Mouse (Mus musculus) testis, adult 2 months (tissue): Measurements from ENCODE around the gene Inpp5f. TPM values are rescaled to one million over a fixed set of nuclear protein-coding genes. Genes with fewer than 3 reads are reported as not detected.

Experiments used
- H3K27ac ChIP-seq: fragments of 200-500 bp; 2 replicates; pipeline ENCODE4 v1.5.1; 2012; ENCODE audit warnings: low read depth, low read length; ENCODE audit not compliant: control insufficient read depth, insufficient read depth
- H3K27me3 ChIP-seq: fragments of 200-500 bp; 2 replicates; pipeline ENCODE4 v1.6.1; 2012; ENCODE audit warnings: mild to moderate bottlenecking, low read length, moderate library complexity; ENCODE audit not compliant: control insufficient read depth, insufficient read depth
- H3K36me3 ChIP-seq: fragments of 200-500 bp; 2 replicates; pipeline ENCODE4 v1.6.1; 2012; ENCODE audit warnings: mild to moderate bottlenecking, low read length; ENCODE audit not compliant: control insufficient read depth, insufficient read depth
- H3K4me1 ChIP-seq: fragments of 200-500 bp; 2 replicates; pipeline ENCODE4 v1.6.1; 2012; ENCODE audit warnings: low read length; ENCODE audit not compliant: control insufficient read depth, insufficient read depth
- H3K4me3 ChIP-seq: fragments of 200-500 bp; 2 replicates; pipeline ENCODE4 v1.5.1; 2012; ENCODE audit warnings: low read depth, mild to moderate bottlenecking, low read length, moderate library complexity, mixed read lengths; ENCODE audit not compliant: control insufficient read depth
- CTCF ChIP-seq: fragments of 200-500 bp; IDR thresholded peaks from 2 replicates; pipeline ENCODE4 v1.5.1; 2012; ENCODE audit warnings: low read depth, mild to moderate bottlenecking, inconsistent platforms, low read length, moderate library complexity; ENCODE audit not compliant: control insufficient read depth, insufficient read depth, insufficient replicate concordance
- POLR2A ChIP-seq: fragments of 200-500 bp; IDR thresholded peaks from 2 replicates; pipeline ENCODE4 v1.6.1; 2012; ENCODE audit warnings: low read depth, mild to moderate bottlenecking, inconsistent platforms, low read length, moderate library complexity; ENCODE audit not compliant: control insufficient read depth
- polyA plus RNA-seq: library from polyadenylated mRNA; depleted of rRNA; stranded (reverse); fragments of >200 nt; gene quantifications from 2 replicates; pipeline ENCODE4 v1.2.3, GENCODE M21; 2012

Inpp5f gene
- polyA plus RNA-seq, 1 experiment: 1.5 TPM

DNA sequence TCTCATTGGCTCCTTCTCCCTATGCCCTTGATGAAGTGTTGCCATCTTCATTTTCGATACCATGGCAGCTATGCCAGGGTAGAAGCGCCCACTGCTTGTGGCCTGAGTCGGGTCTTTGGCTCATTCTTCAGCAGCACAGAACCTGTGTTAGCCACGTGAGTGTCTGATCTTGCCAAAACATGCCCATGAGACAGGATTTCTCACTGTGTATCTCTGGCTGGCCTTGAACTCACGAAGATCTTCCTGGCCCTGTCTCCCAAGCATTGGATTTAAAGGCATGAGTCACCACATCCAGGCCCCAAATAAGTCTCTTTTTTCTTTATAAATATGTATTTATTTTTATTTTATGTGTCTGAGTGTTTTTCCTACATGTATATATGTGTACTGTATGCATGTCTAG, 35.9 kb upstream of the Inpp5f start:
- H3K4me3 ChIP-seq: no peak overlapping the region
- no peak overlapping the region for H3K27ac ChIP-seq
- no peaks in the 10 kb centered on the region for H3K36me3 ChIP-seq
- H3K27me3 ChIP-seq: no peaks in the 10 kb centered on the region
- TF ChIP-seq POLR2A (no peak), CTCF (no peak)
- no peaks in the 10 kb centered on the region for H3K4me1 ChIP-seq

DNA sequence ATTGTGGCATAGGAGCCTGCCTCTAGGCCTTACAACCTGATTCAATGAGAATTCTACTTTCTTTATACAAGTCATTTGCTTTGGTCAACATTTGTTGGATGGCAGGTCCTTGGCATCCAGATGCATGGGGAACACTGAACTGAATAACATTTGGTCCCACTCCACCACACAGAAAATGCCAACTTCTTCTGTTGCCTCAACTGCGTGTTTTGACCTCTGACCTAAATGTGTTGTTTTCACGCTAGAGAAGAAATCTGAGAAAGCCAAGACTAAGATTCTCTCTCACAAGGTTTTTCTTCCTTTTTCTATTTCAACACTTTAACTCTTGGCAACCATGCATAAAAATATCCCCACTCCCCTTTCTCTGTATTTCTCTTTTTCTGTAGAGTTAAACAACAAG, 35.3 kb upstream of the Inpp5f start:
- Histone ChIP-seq H3K4me3 (no peak overlapping the region), H3K27ac (no peak overlapping the region), H3K27me3 (no peaks in the 10 kb centered on the region), H3K36me3 (no peaks in the 10 kb centered on the region), H3K4me1 (no peaks in the 10 kb centered on the region)
- no peak for TF ChIP-seq CTCF
- no peak for TF ChIP-seq POLR2A

DNA sequence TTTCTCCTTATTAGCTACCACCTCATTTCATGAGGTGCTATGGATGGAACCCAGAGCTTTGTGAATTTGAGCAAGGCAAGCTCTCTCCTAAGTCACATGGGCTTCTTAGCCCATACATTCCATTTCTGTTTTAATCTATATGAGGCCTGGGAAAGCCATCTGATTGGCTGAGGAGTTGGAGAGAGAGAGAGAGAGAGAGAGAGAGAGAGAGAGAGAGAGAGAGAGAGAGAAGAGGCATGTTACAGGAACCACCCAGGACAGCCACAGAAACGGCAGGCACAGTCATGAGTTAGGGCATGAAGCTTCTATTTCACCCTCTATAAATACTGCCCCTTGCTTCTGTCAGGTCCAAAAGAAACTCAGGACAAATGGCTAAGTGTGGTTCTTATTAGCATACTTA, 33.5 kb upstream of the Inpp5f start:
- TF ChIP-seq POLR2A (no peak), CTCF (no peak)
- Histone ChIP-seq H3K27me3 (no peaks in the 10 kb centered on the region), H3K4me3 (no peak overlapping the region), H3K36me3 (no peaks in the 10 kb centered on the region), H3K27ac (no peak overlapping the region), H3K4me1 (peaks cover 2% of the 10 kb centered on the region)

DNA sequence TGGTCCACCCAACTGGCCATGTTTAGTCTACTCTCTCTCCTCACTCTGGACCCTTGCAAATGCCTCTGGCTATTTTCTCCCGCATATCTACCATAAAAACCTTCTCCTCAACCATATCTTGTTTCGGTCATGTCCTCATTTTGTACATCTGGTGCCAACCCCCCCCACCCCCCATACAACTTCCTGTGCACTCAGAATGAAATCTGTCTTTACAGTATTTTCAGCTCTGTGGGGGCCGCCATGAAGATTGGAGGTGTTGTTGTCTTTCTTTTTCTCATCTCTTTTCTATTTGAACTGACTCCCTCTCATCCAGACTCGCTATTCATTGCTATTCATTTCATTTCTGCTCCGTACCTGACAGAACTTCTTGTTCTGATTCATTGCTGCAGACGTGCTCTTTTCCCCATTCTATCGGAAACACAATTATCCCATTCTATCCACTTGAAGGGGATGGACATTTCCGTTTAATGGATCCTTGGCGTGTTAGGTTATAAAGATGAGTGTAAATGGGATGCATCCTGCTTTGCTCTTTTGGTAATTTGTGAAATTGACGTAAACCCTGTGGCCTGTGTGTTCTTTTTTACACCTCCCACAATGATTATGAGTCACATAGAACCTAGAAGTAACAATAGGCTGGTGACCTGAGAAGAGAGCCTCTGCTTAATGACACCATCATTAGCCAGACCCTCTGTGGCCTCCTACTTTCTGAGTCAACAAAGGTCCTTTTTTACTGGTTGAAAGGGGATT, 32.8 kb upstream of the Inpp5f start:
- H3K27ac ChIP-seq: no peak overlapping the region
- H3K4me3 ChIP-seq: no peak overlapping the region
- no peaks in the 10 kb centered on the region for H3K27me3 ChIP-seq
- no peaks in the 10 kb centered on the region for H3K36me3 ChIP-seq
- peaks cover 2% of the 10 kb centered on the region for H3K4me1 ChIP-seq
- TF ChIP-seq POLR2A (no peak), CTCF (no peak)

DNA sequence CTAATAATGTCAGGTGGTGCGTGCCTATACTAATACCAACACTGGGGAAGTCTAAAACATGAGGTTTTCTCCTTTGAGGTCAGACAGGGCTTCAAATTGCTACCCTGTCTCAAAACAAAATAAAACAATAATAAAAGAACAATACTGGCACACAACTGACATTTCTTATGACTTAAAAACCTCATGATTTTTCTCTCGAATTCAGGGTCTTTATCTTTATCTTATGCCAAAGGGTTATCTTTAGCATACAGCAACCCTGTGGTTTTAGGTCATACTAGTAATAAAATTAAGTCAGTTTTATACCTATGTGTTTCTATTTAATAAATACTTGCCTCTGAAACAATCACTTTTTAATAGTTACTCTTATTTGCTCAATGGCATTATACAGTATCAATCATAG, 31.7 kb upstream of the Inpp5f start:
- Histone ChIP-seq H3K4me3 (no peak overlapping the region), H3K36me3 (no peaks in the 10 kb centered on the region), H3K27ac (no peak overlapping the region), H3K4me1 (peaks cover 2% of the 10 kb centered on the region), H3K27me3 (no peaks in the 10 kb centered on the region)
- TF ChIP-seq CTCF (no peak), POLR2A (no peak)

DNA sequence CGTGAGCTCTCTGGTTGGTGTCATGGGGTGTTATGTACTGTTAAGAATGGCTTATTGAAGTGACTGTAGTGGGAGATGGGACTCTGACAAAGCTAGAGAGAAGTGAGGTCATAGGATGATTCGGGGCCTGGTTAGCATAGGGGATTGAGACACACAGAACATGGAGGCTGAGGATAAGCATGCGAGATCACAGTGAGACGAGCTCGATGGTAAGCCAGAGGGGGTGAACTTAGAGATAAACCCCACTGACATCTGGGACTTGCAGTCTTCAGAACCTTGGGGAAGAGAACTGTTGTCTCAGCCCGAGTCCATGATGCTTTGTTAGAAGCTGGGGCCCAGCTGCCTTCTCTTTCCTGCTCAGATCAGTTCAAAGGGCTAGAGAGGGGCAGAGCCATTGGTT, 30.8 kb upstream of the Inpp5f start:
- Histone ChIP-seq H3K27ac (no peak overlapping the region), H3K36me3 (no peaks in the 10 kb centered on the region), H3K27me3 (no peaks in the 10 kb centered on the region), H3K4me3 (no peak overlapping the region), H3K4me1 (peaks cover 2% of the 10 kb centered on the region)
- TF ChIP-seq POLR2A (no peak), CTCF (no peak)

DNA sequence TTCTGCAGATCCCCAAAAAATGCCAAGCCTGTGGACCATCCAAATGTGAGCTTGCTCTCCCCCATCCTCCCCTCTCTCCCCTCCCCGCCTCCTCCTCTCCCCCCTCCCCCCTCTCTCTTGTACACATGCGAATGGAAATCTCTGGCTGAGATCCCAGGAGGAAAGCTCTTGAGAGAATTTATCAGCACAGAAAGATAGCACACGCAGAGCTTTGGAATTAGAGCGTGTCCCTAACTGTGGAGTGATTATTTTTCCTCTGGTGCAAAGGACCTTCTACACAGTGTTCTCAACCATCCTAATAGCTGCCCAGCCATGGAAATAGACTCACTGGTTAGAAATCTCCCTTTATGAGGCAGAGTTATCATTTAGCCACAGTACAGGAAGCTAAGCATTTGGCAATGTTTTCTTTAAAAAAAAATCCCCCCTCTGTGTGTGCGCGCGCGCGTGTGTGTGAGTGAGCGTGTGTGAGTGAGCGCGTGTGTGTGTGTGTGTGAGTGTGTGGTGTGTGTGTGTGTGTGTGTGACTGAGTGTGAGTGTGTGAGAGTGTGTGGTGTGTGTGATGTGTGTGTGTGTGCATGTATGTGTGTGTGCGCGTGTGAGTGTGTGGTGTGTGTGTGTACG, 29.2 kb upstream of the Inpp5f start:
- H3K27me3 ChIP-seq: no peaks in the 10 kb centered on the region
- no peak overlapping the region for H3K27ac ChIP-seq
- TF ChIP-seq CTCF (0 out of 2 replicates have a peak, but pooled peaks have one; percentile 2), POLR2A (no peak)
- H3K4me3 ChIP-seq: no peak overlapping the region
- H3K4me1 ChIP-seq: peaks cover 2% of the 10 kb centered on the region
- no peaks in the 10 kb centered on the region for H3K36me3 ChIP-seq
